Mouse (Mus musculus) ES-E14 (cell line): ENCODE results near the gene Hspbap1. TPM values are rescaled to one million over a fixed set of nuclear protein-coding genes. Genes with fewer than 3 reads are reported as not detected.

Source experiments
- DNase-seq: peaks from one replicate; pipeline ENCODE4 v3.0.0-alpha.2; 2013; ENCODE audit warnings: low read depth, low spot score
- H3K27ac ChIP-seq: 2 replicates; pipeline ENCODE4 v1.5.1; 2012; ENCODE audit warnings: low read depth, mild to moderate bottlenecking, low read length, moderate library complexity, mixed read lengths; ENCODE audit not compliant: poor library complexity, insufficient read depth, severe bottlenecking
- H3K36me3 ChIP-seq: 2 replicates; pipeline ENCODE4 v1.6.1; 2012; ENCODE audit warnings: mild to moderate bottlenecking, low read length, moderate library complexity, mixed read lengths; ENCODE audit not compliant: control insufficient read depth, poor library complexity, insufficient read depth, severe bottlenecking
- H3K4me1 ChIP-seq, 2 experiments: fragments of 150-350 bp in 1 of 2; sonication (generic) in 1 of 2; 2 replicates each; pipeline ENCODE4 v1.6.1; 2012; ENCODE audit warnings: low read length in 2 of 2, mild to moderate bottlenecking in 1 of 2, mixed read lengths in 1 of 2; ENCODE audit not compliant: control insufficient read depth in 2 of 2, insufficient read depth in 2 of 2, poor library complexity in 1 of 2
- H3K4me3 ChIP-seq, 2 experiments: fragments of 150-350 bp in 1 of 2; sonication (generic) in 1 of 2; 2 replicates each; pipeline ENCODE4 v1.5.1; 2012; ENCODE audit warnings: low read length in 2 of 2, low read depth in 1 of 2, mild to moderate bottlenecking in 1 of 2, mixed read lengths in 1 of 2; ENCODE audit not compliant: insufficient read depth in 1 of 2, poor library complexity in 1 of 2, severe bottlenecking in 1 of 2
- H3K9ac ChIP-seq: 2 replicates; pipeline ENCODE4 v1.6.1; 2012; ENCODE audit warnings: low read depth, mild to moderate bottlenecking, low read length, mixed read lengths; ENCODE audit not compliant: poor library complexity, insufficient read depth, severe bottlenecking
- H3K9me3 ChIP-seq: fragments of 150-350 bp; sonication (generic); 2 replicates; pipeline ENCODE4 v1.6.1; 2012; ENCODE audit warnings: low read depth, mild to moderate bottlenecking, low read length; ENCODE audit not compliant: control insufficient read depth, insufficient read depth
- CHD2 ChIP-seq: IDR thresholded peaks from 2 replicates; pipeline ENCODE4 v1.6.1; 2014; ENCODE audit warnings: mild to moderate bottlenecking, low read depth, low read length, inconsistent platforms
- HCFC1 ChIP-seq: IDR thresholded peaks from 2 replicates; pipeline ENCODE4 v1.6.1; 2012; ENCODE audit warnings: low read length, inconsistent platforms, borderline replicate concordance; ENCODE audit not compliant: insufficient read depth
- MAFK ChIP-seq: IDR thresholded peaks from 2 replicates; pipeline ENCODE4 v1.6.1; 2014; ENCODE audit warnings: mild to moderate bottlenecking, low read depth, low read length, inconsistent platforms; ENCODE audit not compliant: insufficient read depth
- ZC3H11A ChIP-seq: IDR thresholded peaks from 2 replicates; pipeline ENCODE4 v1.6.1; 2012; ENCODE audit warnings: low read depth, mild to moderate bottlenecking, inconsistent platforms, low read length, borderline replicate concordance
- ZNF384 ChIP-seq: IDR thresholded peaks from 2 replicates; pipeline ENCODE4 v1.6.1; 2012; ENCODE audit warnings: low read depth, low read length, inconsistent platforms
- in situ Hi-C, 2 experiments: fragments of 600-800 bp; cut with MboI; formaldehyde crosslinking; loops; one replicate each; pipeline ENCODE4 v1.15.1; 2025; ENCODE audit warnings: low sequenced_read_pairs in 2 of 2, inconsistent platforms in 1 of 2; ENCODE audit not compliant: unreplicated experiment in 2 of 2
- total RNA-seq: library from RNA; depleted of rRNA; stranded (reverse); fragments of 300-350 nt; gene quantifications from 2 replicates; pipeline ENCODE4 v1.2.3, GENCODE M21; 2012

The Hspbap1 gene
- total RNA-seq, 1 experiment: 73.5 TPM

GRCm38 (mm10) chr16:35834653-35835052 lies 64.5 kb downstream of the Hspbap1 start:
- in situ Hi-C loops: no loop called here

GRCm38 (mm10) chr16:35839680-35840079 lies 69.5 kb downstream of the Hspbap1 start:
- no peak for TF ChIP-seq MAFK
- TF ChIP-seq ZC3H11A: 0 out of 2 replicates have a peak, but pooled peaks have one; percentile 15
- Histone ChIP-seq H3K36me3 (no peaks in the 10 kb centered on the region), H3K4me3 (no peak overlapping the region), H3K27ac (no peak overlapping the region), H3K4me1 (peaks cover 0 to 5% of the 10 kb centered on the region in 2 experiments; a peak in 1 of 4 replicates), H3K9ac (no peak overlapping the region), H3K9me3 (no peaks in the 10 kb centered on the region)
- peak; percentile 56 for DNase-seq
- in situ Hi-C loops: no loop called here

More at GRCm38 (mm10) chr16:35834653-35835052, 64.5 kb downstream of the Hspbap1 start:
- H3K4me1 ChIP-seq: peaks cover 0 to 2% of the 10 kb centered on the region in 2 experiments; a peak in 2 of 4 replicates
- H3K9me3 ChIP-seq: no peaks in the 10 kb centered on the region
- no peak for TF ChIP-seq CHD2
- TF ChIP-seq MAFK: no peak
- no peak for TF ChIP-seq ZNF384
- no peak for TF ChIP-seq HCFC1
- H3K36me3 ChIP-seq: no peaks in the 10 kb centered on the region
- no peak overlapping the region for H3K9ac ChIP-seq
- no peak overlapping the region for H3K27ac ChIP-seq
- DNase-seq: no peak
- no peak overlapping the region for H3K4me3 ChIP-seq

GRCm38 (mm10) chr16:35847138-35847537 lies 77.0 kb downstream of the Hspbap1 start:
- Histone ChIP-seq H3K4me1 (peaks cover 0 to 4% of the 10 kb centered on the region in 2 experiments; a peak in 1 of 4 replicates), H3K9ac (no peak overlapping the region), H3K36me3 (no peaks in the 10 kb centered on the region), H3K27ac (no peak overlapping the region), H3K4me3 (no peak overlapping the region), H3K9me3 (no peaks in the 10 kb centered on the region)
- no peak for TF ChIP-seq ZC3H11A
- TF ChIP-seq HCFC1: no peak
- TF ChIP-seq CHD2: no peak
- TF ChIP-seq ZNF384: no peak
- no peak for TF ChIP-seq MAFK
- in situ Hi-C loops: no loop called here
- no peak for DNase-seq

GRCm38 (mm10) chr16:35855846-35856245 lies 85.7 kb downstream of the Hspbap1 start:
- no peaks in the 10 kb centered on the region for H3K36me3 ChIP-seq
- H3K27ac ChIP-seq: no peak overlapping the region
- no peaks in the 10 kb centered on the region for H3K9me3 ChIP-seq
- no peak overlapping the region for H3K4me3 ChIP-seq
- DNase-seq: no peak
- H3K4me1 ChIP-seq: 0 out of 4 replicates have a peak, but pooled peaks cover 2 to 5% of the 10 kb centered on the region in 2 experiments
- TF ChIP-seq HCFC1 (no peak), MAFK (no peak)
- H3K9ac ChIP-seq: no peak overlapping the region
- in situ Hi-C loops: no loop called here

GRCm38 (mm10) chr16:35856766-35857165 lies 86.6 kb downstream of the Hspbap1 start:
- DNase-seq: no peak
- TF ChIP-seq CHD2: no peak
- no peak overlapping the region for H3K9ac ChIP-seq
- H3K9me3 ChIP-seq: no peaks in the 10 kb centered on the region
- no peak overlapping the region for H3K4me3 ChIP-seq
- H3K27ac ChIP-seq: no peak overlapping the region
- peaks cover 4 to 9% of the 10 kb centered on the region in 2 experiments; a peak in 2 of 4 replicates for H3K4me1 ChIP-seq
- in situ Hi-C loops: no loop called here
- H3K36me3 ChIP-seq: no peaks in the 10 kb centered on the region
